Mouse (Mus musculus): ENCODE data around the gene Dennd2c. TPM values are rescaled to one million over a fixed set of nuclear protein-coding genes. Genes with fewer than 3 reads are reported as not detected.

Dennd2c gene
- 1.7 and 2.6 TPM in 2 replicates for polyA plus RNA-seq (2015; fragmentation: Nextera tagmentation; extraction: Ambion mirVana)

- 2% methylated on average over 68 of the region's 72 CpGs for WGBS
- peak within 1 kb of the TSS; percentile 60 for H3K4me3 ChIP-seq
- H3K9ac ChIP-seq: peak within 1 kb of the TSS; percentile 70
- no peak within 1 kb of the TSS for H3K27ac ChIP-seq (replicated peaks)
- H3K4me1 ChIP-seq (replicated peaks): peaks cover 17% of the 10 kb centered on the region
- ATAC-seq (ENCODE audit: low read depth): peak; percentile 97
- H3K9me3 ChIP-seq: no peaks in the 10 kb centered on the region
- no peaks in the 10 kb centered on the region for H3K36me3 ChIP-seq
- H3K27me3 ChIP-seq: peaks cover 53% of the 10 kb centered on the region
- H3K4me2 ChIP-seq: peak within 1 kb of the TSS; percentile 93
Measured at GRCm38 (mm10) chr3:103102454-103103390, at the start of gene Dennd2c. Dennd2c (plus strand) TSS chr3:103102604.

- H3K27ac ChIP-seq (replicated peaks): no peak overlapping the region
- H3K4me1 ChIP-seq (replicated peaks): peaks cover 12% of the 10 kb centered on the region
- 91% methylated on average over 5 of the region's 5 CpGs for WGBS
- no peak overlapping the region for H3K4me3 ChIP-seq
- H3K4me2 ChIP-seq: no peak overlapping the region
- no peak for ATAC-seq (ENCODE audit: low read depth)
- H3K9ac ChIP-seq: no peak overlapping the region
- peaks cover 66% of the 10 kb centered on the region for H3K36me3 ChIP-seq
- H3K27me3 ChIP-seq: no peaks in the 10 kb centered on the region
- no peaks in the 10 kb centered on the region for H3K9me3 ChIP-seq
Measured at GRCm38 (mm10) chr3:103056016-103056595, 46.3 kb upstream of the Dennd2c start.

- peaks cover 67% of the 10 kb centered on the region for H3K36me3 ChIP-seq
Measured at GRCm38 (mm10) chr3:103057752-103058151, 44.7 kb upstream of the Dennd2c start.

GRCm38 (mm10) chr3:103058207-103059157, 43.9 kb upstream of the Dennd2c start, which contains the start of gene Nras:
Nras (plus strand) TSS chr3:103058285.
- Histone ChIP-seq H3K27me3 (no peaks in the 10 kb centered on the region), H3K4me3 (peak within 1 kb of the TSS; percentile 79), H3K27ac (replicated peaks) (peak within 1 kb of the TSS; percentile 95), H3K4me1 (replicated peaks) (peaks cover 12% of the 10 kb centered on the region), H3K9ac (peak within 1 kb of the TSS; percentile 82), H3K9me3 (no peaks in the 10 kb centered on the region), H3K36me3 (peaks cover 68% of the 10 kb centered on the region), H3K4me2 (peak within 1 kb of the TSS; percentile 75)
- 3% methylated on average over 46 of the region's 46 CpGs for WGBS
- peak; percentile 99 for ATAC-seq (ENCODE audit: low read depth)

More at GRCm38 (mm10) chr3:103057752-103058151, 44.7 kb upstream of the Dennd2c start:
- Histone ChIP-seq H3K4me2 (peak overlapping the region; percentile 75), H3K27ac (replicated peaks) (peak overlapping the region; percentile 95), H3K4me1 (replicated peaks) (peaks cover 12% of the 10 kb centered on the region), H3K9ac (peak overlapping the region; percentile 58), H3K4me3 (peak overlapping the region; percentile 79), H3K9me3 (no peaks in the 10 kb centered on the region), H3K27me3 (no peaks in the 10 kb centered on the region)
- peak; percentile 48 for ATAC-seq (ENCODE audit: low read depth)
- 2% methylated on average over 10 of the region's 10 CpGs for WGBS

- WGBS: 93% methylated on average over 8 of the region's 8 CpGs
- Histone ChIP-seq H3K4me2 (no peak overlapping the region), H3K36me3 (peaks cover 71% of the 10 kb centered on the region), H3K27me3 (no peaks in the 10 kb centered on the region), H3K27ac (replicated peaks) (no peak overlapping the region), H3K9me3 (no peaks in the 10 kb centered on the region), H3K4me3 (no peak overlapping the region), H3K9ac (no peak overlapping the region), H3K4me1 (replicated peaks) (no peaks in the 10 kb centered on the region)
- no peak for ATAC-seq (ENCODE audit: low read depth)
Measured at GRCm38 (mm10) chr3:103066927-103067326, 35.5 kb upstream of the Dennd2c start.

GRCm38 (mm10) chr3:103068971-103069370, 33.4 kb upstream of the Dennd2c start:
- WGBS: 94% methylated on average over 6 of the region's 6 CpGs

GRCm38 (mm10) chr3:103073771-103074170, 28.6 kb upstream of the Dennd2c start, which contains the start of gene Ampd1:
Ampd1 (plus strand) TSS chr3:103074014.
- H3K4me3 ChIP-seq: no peak within 1 kb of the TSS
- H3K4me2 ChIP-seq: no peak within 1 kb of the TSS
- no peak for ATAC-seq (ENCODE audit: low read depth)
- H3K27ac ChIP-seq (replicated peaks): no peak within 1 kb of the TSS
- no peaks in the 10 kb centered on the region for H3K27me3 ChIP-seq
- H3K9ac ChIP-seq: no peak within 1 kb of the TSS
- H3K4me1 ChIP-seq (replicated peaks): no peaks in the 10 kb centered on the region
- H3K9me3 ChIP-seq: no peaks in the 10 kb centered on the region
- 75% methylated on average over 5 of the region's 5 CpGs for WGBS
- peaks cover 7% of the 10 kb centered on the region for H3K36me3 ChIP-seq

More at GRCm38 (mm10) chr3:103068971-103069370, 33.4 kb upstream of the Dennd2c start:
- no peaks in the 10 kb centered on the region for H3K27me3 ChIP-seq
- H3K36me3 ChIP-seq: peaks cover 51% of the 10 kb centered on the region
- no peak for ATAC-seq (ENCODE audit: low read depth)
- H3K9me3 ChIP-seq: no peaks in the 10 kb centered on the region
- H3K27ac ChIP-seq (replicated peaks): no peak overlapping the region
- H3K4me1 ChIP-seq (replicated peaks): no peaks in the 10 kb centered on the region
- no peak overlapping the region for H3K4me3 ChIP-seq
- no peak overlapping the region for H3K9ac ChIP-seq
- no peak overlapping the region for H3K4me2 ChIP-seq

- no peak overlapping the region for H3K4me2 ChIP-seq
- H3K9ac ChIP-seq: no peak overlapping the region
- no peaks in the 10 kb centered on the region for H3K4me1 ChIP-seq (replicated peaks)
- H3K27me3 ChIP-seq: no peaks in the 10 kb centered on the region
- no peak overlapping the region for H3K27ac ChIP-seq (replicated peaks)
- no peaks in the 10 kb centered on the region for H3K36me3 ChIP-seq
- no peaks in the 10 kb centered on the region for H3K9me3 ChIP-seq
- no peak overlapping the region for H3K4me3 ChIP-seq
- no peak for ATAC-seq (ENCODE audit: low read depth)
- WGBS: 88% methylated on average over 9 of the region's 9 CpGs
Measured at GRCm38 (mm10) chr3:103075871-103076270, 26.5 kb upstream of the Dennd2c start.

- Histone ChIP-seq H3K9ac (no peak overlapping the region), H3K4me2 (no peak overlapping the region), H3K27me3 (no peaks in the 10 kb centered on the region), H3K27ac (replicated peaks) (no peak overlapping the region), H3K9me3 (no peaks in the 10 kb centered on the region), H3K4me3 (no peak overlapping the region), H3K4me1 (replicated peaks) (no peaks in the 10 kb centered on the region), H3K36me3 (no peaks in the 10 kb centered on the region)
- WGBS: 94% methylated on average over 9 of the region's 9 CpGs
- no peak for ATAC-seq (ENCODE audit: low read depth)
Measured at GRCm38 (mm10) chr3:103076476-103076875, 25.9 kb upstream of the Dennd2c start.

- no peak overlapping the region for H3K9ac ChIP-seq
- no peak overlapping the region for H3K4me2 ChIP-seq
- no peak for ATAC-seq (ENCODE audit: low read depth)
- no peaks in the 10 kb centered on the region for H3K36me3 ChIP-seq
- H3K9me3 ChIP-seq: no peaks in the 10 kb centered on the region
- no peaks in the 10 kb centered on the region for H3K27me3 ChIP-seq
- 91% methylated on average over 9 of the region's 9 CpGs for WGBS
- no peak overlapping the region for H3K27ac ChIP-seq (replicated peaks)
- H3K4me3 ChIP-seq: no peak overlapping the region
- H3K4me1 ChIP-seq (replicated peaks): no peaks in the 10 kb centered on the region
Measured at GRCm38 (mm10) chr3:103079301-103079700, 23.1 kb upstream of the Dennd2c start.

GRCm38 (mm10) chr3:103081051-103081450, 21.4 kb upstream of the Dennd2c start:
- Histone ChIP-seq H3K9me3 (no peaks in the 10 kb centered on the region), H3K4me1 (replicated peaks) (no peaks in the 10 kb centered on the region), H3K27me3 (no peaks in the 10 kb centered on the region), H3K27ac (replicated peaks) (no peak overlapping the region), H3K36me3 (no peaks in the 10 kb centered on the region), H3K4me3 (no peak overlapping the region), H3K9ac (no peak overlapping the region), H3K4me2 (no peak overlapping the region)
- no peak for ATAC-seq (ENCODE audit: low read depth)
- WGBS: 64% methylated on average over 11 of the region's 11 CpGs
